Mouse (Mus musculus) MEL (cell line): ENCODE measurements around the gene Ptpra. TPM values are rescaled to one million over a fixed set of nuclear protein-coding genes. Genes with fewer than 3 reads are reported as not detected.

Source experiments
- DNase-seq: peaks from one replicate; pipeline ENCODE4 v3.0.0; 2011; ENCODE audit warnings: low read depth, low spot score
- H3K27ac ChIP-seq: 2 replicates; pipeline ENCODE4 v1.5.1; 2012; ENCODE audit warnings: low read depth, mild to moderate bottlenecking, control low read depth, low read length, moderate library complexity; ENCODE audit not compliant: control insufficient read depth
- H3K27me3 ChIP-seq, 2 experiments: fragments of 150-350 bp in 1 of 2; sonication (generic) in 1 of 2; 2 replicates each; pipeline ENCODE4 v1.6.1; 2012; ENCODE audit warnings: low read length in 2 of 2, mild to moderate bottlenecking in 2 of 2, improper control_type of control experiment in 1 of 2, moderate library complexity in 1 of 2; ENCODE audit not compliant: insufficient read depth in 2 of 2, control insufficient read depth in 1 of 2
- H3K36me3 ChIP-seq, 2 experiments: 2 replicates each; pipeline ENCODE4 v1.6.1; 2012 to 2014; ENCODE audit warnings: low read length in 2 of 2, improper control_type of control experiment in 1 of 2, inconsistent platforms in 1 of 2, mild to moderate bottlenecking in 1 of 2; ENCODE audit not compliant: insufficient read depth in 2 of 2, control insufficient read depth in 1 of 2
- H3K4me1 ChIP-seq, 2 experiments: fragments of 150-350 bp in 1 of 2; sonication (generic) in 1 of 2; 2 replicates each; pipeline ENCODE4 v1.6.1; 2012; ENCODE audit warnings: low read length in 2 of 2, improper control_type of control experiment in 1 of 2, mild to moderate bottlenecking in 1 of 2; ENCODE audit not compliant: insufficient read depth in 2 of 2, control insufficient read depth in 1 of 2
- H3K4me3 ChIP-seq, 2 experiments: fragments of 150-350 bp in 1 of 2; sonication (generic) in 1 of 2; 2 replicates each; pipeline ENCODE4 v1.5.1; 2012; ENCODE audit warnings: low read depth in 2 of 2, low read length in 2 of 2, mild to moderate bottlenecking in 2 of 2, moderate library complexity in 2 of 2, control low read depth in 1 of 2, improper control_type of control experiment in 1 of 2; ENCODE audit not compliant: control insufficient read depth in 1 of 2, insufficient read depth in 1 of 2
- H3K79me2 ChIP-seq: 2 replicates; pipeline ENCODE4 v1.6.1; 2012; ENCODE audit warnings: mild to moderate bottlenecking, low read length, moderate library complexity; ENCODE audit not compliant: control insufficient read depth, poor library complexity, insufficient read depth
- H3K9ac ChIP-seq: 2 replicates; pipeline ENCODE4 v1.6.1; 2012; ENCODE audit warnings: low read depth, mild to moderate bottlenecking, control low read depth, low read length, moderate library complexity; ENCODE audit not compliant: control insufficient read depth, poor library complexity, severe bottlenecking
- H3K9me3 ChIP-seq: fragments of 150-350 bp; sonication (generic); replicated peaks from 2 replicates; pipeline ENCODE4 v1.6.1; 2012; ENCODE audit warnings: mild to moderate bottlenecking, low read length, improper control_type of control experiment, moderate library complexity; ENCODE audit not compliant: insufficient read depth
- BHLHE40 ChIP-seq: IDR thresholded peaks from 2 replicates; pipeline ENCODE4 v1.6.1; 2012; ENCODE audit warnings: low read depth, mild to moderate bottlenecking, inconsistent platforms, low read length, improper control_type of control experiment, borderline replicate concordance
- CHD2 ChIP-seq: IDR thresholded peaks from 2 replicates; pipeline ENCODE4 v1.6.1; 2011; ENCODE audit warnings: low read length, improper control_type of control experiment
- E2F4 ChIP-seq: IDR thresholded peaks from 2 replicates; pipeline ENCODE4 v1.6.1; 2011; ENCODE audit warnings: low read depth, low read length, improper control_type of control experiment, borderline replicate concordance
- ELF1 ChIP-seq: IDR thresholded peaks from 2 replicates; pipeline ENCODE4 v1.6.1; 2014; ENCODE audit warnings: low read depth, mild to moderate bottlenecking, inconsistent platforms, low read length, improper control_type of control experiment, moderate library complexity
- EP300 ChIP-seq, 2 experiments: IDR thresholded peaks; 2 replicates each; pipeline ENCODE4 v1.6.1; 2011; ENCODE audit warnings: improper control_type of control experiment in 2 of 2, low read length in 2 of 2, low read depth in 1 of 2, mild to moderate bottlenecking in 1 of 2
- GATA1 ChIP-seq: IDR thresholded peaks from 2 replicates; pipeline ENCODE4 v1.6.1; 2011; ENCODE audit warnings: low read depth, low read length, improper control_type of control experiment
- HCFC1 ChIP-seq: IDR thresholded peaks from 2 replicates; pipeline ENCODE4 v1.6.1; 2012; ENCODE audit warnings: low read depth, mild to moderate bottlenecking, inconsistent platforms, low read length, improper control_type of control experiment, moderate library complexity
- JUND ChIP-seq: IDR thresholded peaks from 2 replicates; pipeline ENCODE4 v1.6.1; 2011; ENCODE audit warnings: low read depth, mild to moderate bottlenecking, improper control_type of control experiment, low read length
- KAT2A ChIP-seq: conservative IDR thresholded peaks from 2 replicates; pipeline ENCODE4 v1.6.1; 2012; ENCODE audit warnings: low read depth, low read length, improper control_type of control experiment, inconsistent platforms
- MAFK ChIP-seq: IDR thresholded peaks from 2 replicates; pipeline ENCODE4 v1.6.1; 2011; ENCODE audit warnings: low read depth, mild to moderate bottlenecking, low read length, improper control_type of control experiment, borderline replicate concordance
- MAZ ChIP-seq: IDR thresholded peaks from 2 replicates; pipeline ENCODE4 v1.6.1; 2012; ENCODE audit warnings: low read depth, mild to moderate bottlenecking, inconsistent platforms, low read length, improper control_type of control experiment
- MEF2A ChIP-seq: IDR thresholded peaks from 2 replicates; pipeline ENCODE4 v1.6.1; 2014; ENCODE audit warnings: low read depth, mild to moderate bottlenecking, inconsistent platforms, low read length, improper control_type of control experiment; ENCODE audit not compliant: poor library complexity, insufficient replicate concordance, severe bottlenecking; ENCODE audit errors: extremely low read depth
- MXI1 ChIP-seq: IDR thresholded peaks from 2 replicates; pipeline ENCODE4 v1.6.1; 2011; ENCODE audit warnings: mild to moderate bottlenecking, low read depth, low read length, improper control_type of control experiment
- MYB ChIP-seq: IDR thresholded peaks from 2 replicates; pipeline ENCODE4 v1.6.1; 2011; ENCODE audit warnings: mild to moderate bottlenecking, low read depth, low read length, improper control_type of control experiment
- MYC ChIP-seq: IDR thresholded peaks from 2 replicates; pipeline ENCODE4 v1.6.1; 2011; ENCODE audit warnings: low read depth, mild to moderate bottlenecking, low read length, improper control_type of control experiment, moderate library complexity
- NRF1 ChIP-seq: IDR thresholded peaks from 2 replicates; pipeline ENCODE4 v1.6.1; 2014; ENCODE audit warnings: low read depth, mild to moderate bottlenecking, inconsistent platforms, low read length, improper control_type of control experiment, moderate library complexity; ENCODE audit not compliant: poor library complexity, insufficient read depth, severe bottlenecking
- POLR2AphosphoS2 ChIP-seq: IDR thresholded peaks from 2 replicates; pipeline ENCODE4 v1.6.1; 2011; ENCODE audit warnings: low read length, improper control_type of control experiment
- POLR2AphosphoS5 ChIP-seq: IDR thresholded peaks from 2 replicates; pipeline ENCODE4 v1.6.1; 2012; ENCODE audit warnings: low read depth, borderline replicate concordance, mild to moderate bottlenecking, inconsistent platforms, low read length, moderate library complexity, mixed read lengths
- RAD21 ChIP-seq: IDR thresholded peaks from 2 replicates; pipeline ENCODE4 v1.6.1; 2011; ENCODE audit warnings: mild to moderate bottlenecking, low read depth, low read length, improper control_type of control experiment
- RCOR1 ChIP-seq: IDR thresholded peaks from 2 replicates; pipeline ENCODE4 v1.6.1; 2012; ENCODE audit warnings: low read depth, mild to moderate bottlenecking, inconsistent platforms, low read length, improper control_type of control experiment
- TAL1 ChIP-seq: IDR thresholded peaks from 2 replicates; pipeline ENCODE4 v1.6.1; 2012; ENCODE audit warnings: mild to moderate bottlenecking, inconsistent platforms, low read length, moderate library complexity, mixed read lengths
- TBP ChIP-seq: IDR thresholded peaks from 2 replicates; pipeline ENCODE4 v1.8.0; 2011; ENCODE audit warnings: low read depth, low read length, improper control_type of control experiment
- TCF12 ChIP-seq: IDR thresholded peaks from 2 replicates; pipeline ENCODE4 v1.6.1; 2014; ENCODE audit warnings: low read depth, mild to moderate bottlenecking, inconsistent platforms, low read length, improper control_type of control experiment, moderate library complexity
- UBTF ChIP-seq: IDR thresholded peaks from 2 replicates; pipeline ENCODE4 v1.6.1; 2012; ENCODE audit warnings: low read depth, mild to moderate bottlenecking, inconsistent platforms, low read length, improper control_type of control experiment, moderate library complexity, borderline replicate concordance; ENCODE audit not compliant: insufficient read depth
- USF2 ChIP-seq, 2 experiments: IDR thresholded peaks; 2 replicates each; pipeline ENCODE4 v1.6.1; 2011 to 2012; ENCODE audit warnings: improper control_type of control experiment in 2 of 2, low read length in 2 of 2, borderline replicate concordance in 1 of 2, inconsistent platforms in 1 of 2, low read depth in 1 of 2, mild to moderate bottlenecking in 1 of 2; ENCODE audit not compliant: insufficient read depth in 1 of 2
- ZC3H11A ChIP-seq: IDR thresholded peaks from 2 replicates; pipeline ENCODE4 v1.6.1; 2012; ENCODE audit warnings: low read depth, mild to moderate bottlenecking, inconsistent platforms, low read length, improper control_type of control experiment
- ZKSCAN1 ChIP-seq: IDR thresholded peaks from 2 replicates; pipeline ENCODE4 v1.6.1; 2012; ENCODE audit warnings: low read depth, mild to moderate bottlenecking, inconsistent platforms, low read length, improper control_type of control experiment, moderate library complexity
- polyA plus RNA-seq, 2 experiments: library from polyadenylated mRNA; stranded (reverse) in 1 of 2; unstranded in 1 of 2; fragments of >175 nt in 1 of 2; fragments of >200 nt in 1 of 2; gene quantifications; 2 replicates each; pipeline versions ENCODE4 v1.2.1 to v1.2.4; 2012; ENCODE audit warnings: low replicate concordance in 2 of 2, low read depth in 1 of 2; ENCODE audit not compliant: insufficient read length in 2 of 2, insufficient read depth in 1 of 2, missing spikeins in 1 of 2
- total RNA-seq: library from RNA; depleted of rRNA; stranded (reverse); fragments of 300-350 nt; gene quantifications from 2 replicates; pipeline ENCODE4 v1.2.3, GENCODE M21; 2012

The Ptpra gene
- total and polyA plus RNA-seq, 3 experiments: 28.1 to 68.3 TPM; not detected in 1

- Histone ChIP-seq H3K9ac (no peak overlapping the region), H3K79me2 (0 out of 2 replicates have a peak, but pooled peaks cover 2% of the 10 kb centered on the region), H3K4me3 (no peak overlapping the region), H3K4me1 (peaks cover 0 to 8% of the 10 kb centered on the region in 2 experiments; a peak in 3 of 4 replicates), H3K27me3 (no peaks in the 10 kb centered on the region), H3K36me3 (peaks cover 0 to 7% of the 10 kb centered on the region in 2 experiments; a peak in 1 of 4 replicates), H3K9me3 (no peaks in the 10 kb centered on the region), H3K27ac (no peak overlapping the region)
- no peak for DNase-seq
- TF ChIP-seq TBP (no peak), JUND (no peak), EP300 (IDR thresholded peaks at IDR 0.05; ENCODE audit: low read depth in 1 of 2, low read length in 2 of 2) (no peak), NRF1 (no peak), TCF12 (no peak), USF2 (IDR thresholded peaks at IDR 0.05; ENCODE audit: borderline replicate concordance in 1 of 2, insufficient read depth in 1 of 2, low read depth in 1 of 2, low read length in 2 of 2) (no peak), POLR2AphosphoS5 (no peak), UBTF (no peak), POLR2AphosphoS2 (no peak), ZC3H11A (no peak), E2F4 (no peak), ZKSCAN1 (no peak), ELF1 (no peak), MXI1 (no peak), MYC (no peak), MEF2A (no peak), GATA1 (no peak)
- TF ChIP-seq, all 39 proteins: peak for 0
These were observed 46.0 kb downstream of the Ptpra start for GRCm38 (mm10) chr2:130496037-130496436.

GRCm38 (mm10) chr2:130496931-130497330 is 46.9 kb downstream of the Ptpra start:
- peaks cover 0 to 15% of the 10 kb centered on the region in 2 experiments; a peak in 1 of 4 replicates for H3K36me3 ChIP-seq
- H3K9ac ChIP-seq: no peak overlapping the region
- H3K4me1 ChIP-seq: peaks cover 3 to 16% of the 10 kb centered on the region in 2 experiments
- TF ChIP-seq HCFC1 (no peak), MAZ (no peak), KAT2A (no peak), RAD21 (no peak), RCOR1 (no peak), ZKSCAN1 (no peak), MAFK (no peak), CHD2 (no peak), UBTF (no peak), TAL1 (no peak), BHLHE40 (no peak), TBP (no peak), E2F4 (no peak), MYB (no peak), EP300 (IDR thresholded peaks at IDR 0.05; ENCODE audit: low read depth in 1 of 2, low read length in 2 of 2) (no peak), ZC3H11A (no peak), MXI1 (no peak)
- H3K27me3 ChIP-seq: no peaks in the 10 kb centered on the region
- H3K9me3 ChIP-seq: no peaks in the 10 kb centered on the region
- H3K27ac ChIP-seq: no peak overlapping the region
- DNase-seq: no peak
- H3K79me2 ChIP-seq: peaks cover 2% of the 10 kb centered on the region; the same call in 1 of the 2 replicates
- no peak overlapping the region for H3K4me3 ChIP-seq
